Mouse (Mus musculus) embryo, embryonic 10 days (tissue): ENCODE measurements around the gene Anxa6.
A peak's percentile ranks its signal among the peaks of the same experiment; 100 is the strongest.
"Not testable (repeated sequence)": the region's sequence is repeated elsewhere in the genome, so short reads cannot be mapped to it uniquely, and the experiment has no call there.

Experiments
- DNase-seq: peaks from one replicate; pipeline ENCODE4 v3.0.0-alpha.2; 2015; ENCODE audit warnings: low spot score

Gene Anxa6

GRCm38 (mm10) chr11:54958571-54959073, 74.6 kb downstream of the Anxa6 start:
- DNase-seq: no peak

DNA sequence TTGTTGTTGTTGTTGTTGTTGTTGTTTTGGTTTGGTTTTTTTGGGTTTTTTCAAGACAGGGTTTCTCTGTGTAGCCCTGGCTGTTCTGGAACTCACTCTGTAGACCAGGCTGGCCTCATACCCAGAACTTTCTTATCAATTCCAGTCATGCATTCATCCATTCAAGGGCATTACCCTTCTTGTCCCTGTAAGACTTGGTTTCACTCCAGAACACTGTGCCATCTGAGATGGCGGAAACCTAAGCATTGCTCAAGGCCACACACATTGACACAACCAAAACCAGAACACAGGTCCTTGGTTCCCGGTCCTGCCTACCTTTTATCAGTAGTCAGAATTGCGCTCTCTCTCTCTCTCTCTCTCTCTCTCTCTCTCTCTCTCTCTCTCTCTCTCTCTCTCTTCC, 75.5 kb downstream of the Anxa6 start:
- DNase-seq: not testable (repeated sequence)

DNA sequence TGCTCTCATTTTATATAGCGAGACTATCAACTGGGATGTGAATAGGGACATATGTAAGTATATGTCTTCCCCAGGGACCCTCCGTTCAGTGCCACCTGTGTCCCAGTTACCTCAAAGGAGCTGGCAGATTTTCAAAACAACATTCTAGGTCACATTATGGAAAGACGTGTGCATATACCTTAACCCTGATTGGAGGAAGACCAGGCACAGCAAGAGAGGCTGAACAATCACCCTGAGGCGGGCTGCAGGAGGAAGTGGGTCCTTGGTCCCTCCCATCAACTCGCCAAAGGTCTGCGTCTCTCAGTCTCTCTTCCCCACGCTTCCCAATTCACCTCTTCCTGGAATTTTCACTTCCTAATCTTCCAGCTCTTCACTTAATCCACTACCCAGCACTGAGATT, 76.3 kb downstream of the Anxa6 start:
- no peak for DNase-seq

GRCm38 (mm10) chr11:54955735-54956480, 77.3 kb downstream of the Anxa6 start:
- DNase-seq: peak; percentile 96

- DNase-seq: not testable (repeated sequence)
These were observed 77.9 kb downstream of the Anxa6 start for GRCm38 (mm10) chr11:54955400-54955734.

- DNase-seq: no peak
These were observed 78.5 kb downstream of the Anxa6 start for GRCm38 (mm10) chr11:54954716-54955115.

DNA sequence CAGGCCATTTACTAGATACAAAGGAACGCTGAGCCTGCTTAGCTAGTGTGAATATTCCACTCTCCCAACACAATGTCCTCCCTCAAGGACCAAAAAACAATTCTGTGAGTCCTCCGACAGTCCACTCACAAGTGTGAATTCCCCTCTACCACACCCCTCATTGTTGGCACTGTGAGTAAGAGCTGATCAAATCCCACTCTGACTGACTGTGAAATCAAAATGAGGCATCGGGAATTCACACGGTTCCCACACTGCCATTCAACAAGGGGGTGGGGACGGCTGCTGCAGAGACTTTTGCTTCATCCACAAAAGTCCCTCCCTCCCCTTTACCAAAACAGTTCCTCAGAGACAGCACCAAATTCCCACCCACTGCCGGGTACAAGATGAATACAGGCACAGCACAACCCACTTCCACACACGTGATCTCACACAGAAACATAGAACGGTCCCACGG, 79.2 kb downstream of the Anxa6 start:
- DNase-seq: peak; percentile 52

DNA sequence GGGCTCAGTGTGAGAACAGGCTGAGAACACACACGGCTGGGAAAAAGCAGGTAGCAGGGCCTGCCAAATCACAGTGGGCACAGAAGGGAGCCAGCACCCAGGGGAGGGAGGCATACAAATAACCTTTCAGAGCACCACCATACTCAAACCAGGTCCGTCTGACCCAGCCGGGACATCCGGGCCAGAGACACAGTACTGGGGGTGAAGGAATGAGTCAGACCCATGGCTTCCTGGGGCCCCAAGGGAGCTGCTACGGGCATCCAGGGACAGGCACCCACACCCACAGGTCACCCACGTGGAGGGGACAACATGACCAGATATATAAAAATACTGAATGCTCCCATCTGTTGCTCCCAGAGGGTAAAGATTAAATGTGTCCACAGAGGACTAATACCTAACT, 80.6 kb downstream of the Anxa6 start:
- DNase-seq: no peak

DNA sequence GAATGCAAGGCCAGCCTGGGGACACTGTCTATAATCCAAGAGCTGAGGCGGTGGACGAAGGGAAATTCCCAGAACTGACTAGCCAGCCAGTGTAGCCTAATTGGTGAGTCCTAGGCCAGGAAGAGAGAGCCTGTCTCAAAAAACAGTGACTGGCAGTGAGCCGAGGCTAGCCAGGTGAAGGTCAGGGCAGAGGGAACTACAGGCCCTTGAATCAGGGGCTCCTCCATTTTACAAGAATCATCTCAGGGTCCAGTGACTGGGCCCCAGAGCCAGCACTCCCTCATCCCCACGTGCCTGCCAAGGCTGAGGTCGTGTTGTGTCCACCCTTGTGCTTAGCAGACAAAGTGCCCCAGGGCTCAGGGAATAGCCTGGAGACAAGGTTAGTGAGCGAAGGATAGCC, 82.6 kb downstream of the Anxa6 start:
- DNase-seq: no peak

- no peak for DNase-seq
These were observed 83.5 kb downstream of the Anxa6 start for GRCm38 (mm10) chr11:54949717-54950116.

GRCm38 (mm10) chr11:54944702-54945101, 88.5 kb downstream of the Anxa6 start:
- DNase-seq: no peak

DNA sequence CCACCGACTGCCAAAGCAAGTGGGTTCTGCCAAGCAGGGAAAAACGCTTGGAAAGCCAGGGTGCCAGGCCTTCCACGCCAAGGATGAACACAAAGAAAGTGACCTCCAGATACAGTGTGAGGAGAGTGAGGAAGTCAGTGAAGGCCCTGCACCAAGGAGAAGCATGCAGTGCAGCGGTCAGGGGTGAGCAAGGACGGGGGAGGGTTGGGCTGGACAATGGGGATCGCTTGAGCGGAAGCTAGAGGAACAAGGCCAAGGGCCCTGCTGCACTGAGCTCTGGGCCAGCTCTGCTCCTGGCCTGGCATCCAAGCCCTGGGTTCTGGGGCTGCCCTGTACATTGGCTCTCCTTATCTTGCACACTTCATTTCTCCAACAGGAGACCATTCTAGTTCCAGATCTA, 93.2 kb downstream of the Anxa6 start:
- no peak for DNase-seq

GRCm38 (mm10) chr11:54939501-54939900, 93.7 kb downstream of the Anxa6 start:
- DNase-seq: no peak

- no peak for DNase-seq
These were observed 96.5 kb downstream of the Anxa6 start for GRCm38 (mm10) chr11:54936771-54937140.

DNA sequence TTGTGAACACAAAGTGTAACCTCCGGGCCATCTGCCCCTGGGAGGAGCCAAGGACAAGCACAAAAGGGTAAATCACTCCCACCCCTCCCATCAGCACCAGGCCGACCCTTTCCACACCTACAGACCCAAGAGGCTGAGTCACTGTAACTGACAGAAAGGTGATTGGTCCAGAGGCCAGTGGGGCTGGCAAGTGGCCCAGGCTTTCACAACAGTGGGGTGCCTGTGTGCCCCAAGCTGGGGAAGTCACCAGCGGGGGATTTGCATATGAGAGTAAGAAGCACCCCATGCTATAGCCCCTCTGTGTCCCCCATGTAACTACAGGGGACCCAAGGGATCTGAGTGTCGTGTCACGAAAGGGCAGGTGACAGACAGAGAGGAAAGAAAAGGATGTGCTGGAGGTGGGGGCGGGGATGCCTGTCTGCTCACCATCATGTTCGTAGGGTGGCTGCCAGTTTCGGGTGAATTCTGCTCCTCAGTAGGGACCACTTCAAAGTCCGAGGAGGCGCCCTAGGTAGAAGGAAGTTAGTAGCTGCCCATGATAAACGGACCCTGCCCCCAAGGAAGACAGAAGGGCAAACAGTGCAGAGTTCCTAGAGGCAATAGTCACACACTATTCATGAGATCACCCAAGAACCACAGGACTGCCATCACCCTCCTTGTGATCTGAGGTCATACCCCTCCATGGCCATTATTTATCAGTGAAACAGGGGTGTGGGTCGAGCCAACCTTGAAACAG, 97.0 kb downstream of the Anxa6 start:
- DNase-seq: no peak

GRCm38 (mm10) chr11:54934198-54934597, 99.0 kb downstream of the Anxa6 start:
- no peak for DNase-seq

DNA sequence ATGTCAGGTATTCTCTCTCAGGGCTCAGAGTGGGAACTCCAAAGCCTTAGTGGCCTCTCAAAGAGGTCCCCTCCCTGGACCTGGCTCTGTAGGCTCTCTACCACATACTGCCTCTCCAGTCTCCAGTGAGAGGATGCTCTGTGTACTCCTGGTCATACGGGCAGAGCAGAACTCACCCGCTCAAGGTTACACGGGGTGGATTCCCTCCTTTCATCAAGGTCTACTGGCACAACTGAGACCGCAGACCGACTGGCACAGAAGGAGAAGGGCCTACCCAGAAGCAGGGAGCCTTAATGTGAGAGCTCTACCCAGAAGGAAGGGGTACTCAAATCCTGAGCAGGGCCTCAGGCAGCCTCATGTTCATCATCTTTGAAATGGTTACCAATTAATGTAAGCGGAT, 100.7 kb downstream of the Anxa6 start:
- no peak for DNase-seq

DNA sequence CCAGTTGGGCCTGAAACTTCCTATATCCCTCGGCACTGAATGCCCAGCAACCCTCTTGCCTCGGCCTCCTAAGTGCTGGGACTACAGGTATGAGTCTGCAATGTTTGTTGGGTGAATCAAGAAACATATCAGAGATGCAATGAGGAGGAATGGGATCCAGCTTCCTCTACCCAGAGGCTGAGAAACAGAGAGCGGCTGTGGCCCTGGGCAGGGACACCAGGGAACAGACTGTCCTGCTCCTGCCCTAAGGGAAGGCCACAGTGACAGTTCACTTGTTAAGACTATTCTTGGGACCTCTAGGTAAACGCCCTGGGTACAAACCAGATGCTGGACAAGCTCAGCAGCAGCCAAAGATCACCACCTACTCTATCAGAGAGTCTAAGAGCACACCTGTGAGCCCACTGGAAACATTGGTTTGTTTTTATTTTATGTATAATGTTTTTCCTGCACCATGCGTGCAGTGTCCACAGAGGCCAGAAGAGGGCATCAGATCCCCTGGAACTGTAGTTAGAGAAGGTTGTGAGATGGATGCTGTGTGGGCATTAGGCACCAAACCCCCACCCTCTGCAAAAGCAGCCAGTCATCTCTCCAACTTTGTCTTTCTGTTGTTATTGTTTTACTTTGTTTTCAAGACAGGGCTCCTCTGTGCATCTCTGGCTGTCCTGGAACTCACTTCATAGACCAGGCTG, 101.7 kb downstream of the Anxa6 start:
- DNase-seq: peak; percentile 58

DNA sequence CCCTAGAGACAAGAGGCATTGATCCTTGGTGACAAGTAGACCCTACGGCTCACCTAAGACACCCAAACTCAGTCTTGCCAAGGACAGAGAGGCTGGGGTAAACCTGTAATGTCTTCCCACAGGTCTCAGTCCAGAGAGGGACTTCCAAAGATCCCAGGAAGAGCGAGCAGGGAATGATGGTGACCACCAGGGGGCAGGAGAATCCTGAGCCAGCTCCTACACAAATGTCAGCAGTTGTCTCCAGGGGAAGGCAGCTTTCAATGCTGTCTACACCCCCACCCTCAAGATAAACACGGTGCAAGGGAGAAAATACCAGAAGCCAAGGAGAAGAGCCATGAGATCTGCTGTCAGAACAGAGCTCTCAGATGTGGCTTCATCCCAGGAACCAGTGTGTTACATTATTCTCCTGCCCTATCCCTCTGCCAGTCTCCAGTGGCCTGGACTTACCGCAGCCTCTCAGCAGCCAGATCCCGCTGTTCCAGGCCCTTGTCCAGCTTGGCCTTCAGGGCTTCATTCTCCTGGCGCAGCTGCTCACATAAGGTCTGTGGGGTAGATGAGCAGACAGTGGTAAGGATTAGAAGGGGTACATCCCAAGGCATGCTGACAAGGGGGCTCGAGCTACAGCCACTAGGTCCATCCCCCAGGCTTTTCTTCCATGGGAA, 102.8 kb downstream of the Anxa6 start:
- DNase-seq: peak; percentile 75

DNA sequence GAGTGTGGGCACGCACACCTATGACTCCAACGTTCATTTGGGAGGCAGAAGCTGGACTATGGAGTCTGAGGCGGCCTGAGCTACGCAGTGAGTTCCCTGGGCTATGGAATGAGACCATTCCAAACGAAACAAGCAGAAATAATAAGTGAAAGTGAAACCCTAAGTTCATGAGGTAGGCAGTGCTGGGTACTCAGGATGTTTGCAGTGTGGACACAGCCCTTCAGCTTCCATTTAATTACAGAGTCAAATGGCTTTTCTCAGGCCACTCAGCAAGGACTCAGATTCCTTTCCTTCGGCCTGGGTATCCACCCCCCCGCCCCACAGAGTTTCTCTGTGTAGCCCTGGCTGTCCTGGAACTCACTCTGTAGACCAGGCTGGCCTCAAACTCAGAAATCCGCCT, 103.5 kb downstream of the Anxa6 start:
- DNase-seq: no peak

DNA sequence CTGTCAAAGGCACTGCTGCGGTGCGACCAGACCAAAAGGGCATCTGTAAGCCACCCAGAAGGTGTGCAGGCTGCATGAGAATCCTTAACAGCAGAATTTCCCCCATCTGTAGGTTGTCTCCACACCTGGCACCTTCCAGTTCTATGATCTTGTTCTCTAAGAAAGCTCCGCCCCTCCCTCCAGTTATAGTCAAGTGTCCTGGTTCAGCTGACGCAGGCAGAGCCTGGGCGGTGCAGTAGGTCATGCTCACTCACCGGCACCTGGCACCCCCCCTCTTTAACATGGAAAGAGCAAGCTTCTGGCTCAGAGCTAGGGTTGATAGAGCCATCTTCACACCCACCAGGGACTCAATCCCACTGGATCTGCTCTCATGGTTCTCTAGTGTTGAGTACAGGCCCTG, 104.0 kb downstream of the Anxa6 start:
- no peak for DNase-seq
